Mouse (Mus musculus): ENCODE results near the gene Fads3. TPM values are rescaled to one million over a fixed set of nuclear protein-coding genes. Genes with fewer than 3 reads are reported as not detected.

Fads3 gene
- total RNA-seq, 2 experiments from 2014 or later = 9.4 to 23.4 TPM

- no peak for DNase-seq
These were observed 9.1 kb downstream of the Fads3 start for GRCm38 (mm10) chr19:10050438-10050837.

GRCm38 (mm10) chr19:10052698-10053097 lies 11.3 kb downstream of the Fads3 start:
- DNase-seq = no peak

GRCm38 (mm10) chr19:10053692-10054260 lies 12.4 kb downstream of the Fads3 start:
- DNase-seq = peak; percentile 72 to 77

- DNase-seq = no peak
These were observed 13.1 kb downstream of the Fads3 start for GRCm38 (mm10) chr19:10054361-10055075.

GRCm38 (mm10) chr19:10055261-10055660 lies 13.9 kb downstream of the Fads3 start:
- peak in 1 of 2 experiments; percentile 67 for DNase-seq

- DNase-seq = peak in 1 of 2 experiments; percentile 61
These were observed 14.7 kb downstream of the Fads3 start for GRCm38 (mm10) chr19:10055783-10056660.

GRCm38 (mm10) chr19:10056686-10057085 lies 15.3 kb downstream of the Fads3 start:
- DNase-seq = no peak

GRCm38 (mm10) chr19:10057486-10058351 lies 16.4 kb downstream of the Fads3 start:
- no peak for DNase-seq

GRCm38 (mm10) chr19:10058352-10058825 lies 17.0 kb downstream of the Fads3 start:
- DNase-seq = no peak

- DNase-seq = no peak
These were observed 17.6 kb downstream of the Fads3 start for GRCm38 (mm10) chr19:10058876-10059427.

- DNase-seq = no peak
These were observed 18.7 kb downstream of the Fads3 start for GRCm38 (mm10) chr19:10059911-10060567.

- no peak for DNase-seq
These were observed 19.6 kb downstream of the Fads3 start for GRCm38 (mm10) chr19:10060783-10061590.

GRCm38 (mm10) chr19:10061624-10062023 lies 20.3 kb downstream of the Fads3 start:
- no peak for DNase-seq

GRCm38 (mm10) chr19:10062292-10062691 lies 20.9 kb downstream of the Fads3 start:
- no peak for DNase-seq

- DNase-seq = no peak
These were observed 21.5 kb downstream of the Fads3 start for GRCm38 (mm10) chr19:10062862-10063261.

GRCm38 (mm10) chr19:10064173-10065012 lies 23.0 kb downstream of the Fads3 start:
- DNase-seq = no peak

GRCm38 (mm10) chr19:10065465-10066188 lies 24.3 kb downstream of the Fads3 start:
- no peak for DNase-seq

- DNase-seq = no peak
These were observed 24.8 kb downstream of the Fads3 start for GRCm38 (mm10) chr19:10066189-10066500.

Data from adrenal gland, postnatal 36 days (tissue).